Mouse (Mus musculus) stomach, embryonic 14.5 days (tissue): ENCODE results near the gene Pxdc1. TPM values are rescaled to one million over a fixed set of nuclear protein-coding genes. Genes with fewer than 3 reads are reported as not detected.

Experiments
- ATAC-seq: fragments of 200-750 bp; cut with Nextera tagmentation; 2 replicates; pipeline ENCODE4 v1.8.0; 2017; ENCODE audit warnings: low read depth, moderate TSS enrichment; ENCODE audit not compliant: insufficient number of reproducible peaks, insufficient read depth, low FRiP score
- H3K27ac ChIP-seq: fragments of 300-500 bp; sonication (generic); 2 replicates; pipeline ENCODE4 v1.5.1; 2014; ENCODE audit warnings: mild to moderate bottlenecking, low read length, moderate library complexity, mixed read lengths
- H3K27me3 ChIP-seq: fragments of 300-500 bp; sonication (generic); 2 replicates; pipeline ENCODE4 v1.6.1; 2014; ENCODE audit warnings: low read length, control low read depth, mixed read lengths; ENCODE audit not compliant: control insufficient read depth, insufficient read depth
- H3K36me3 ChIP-seq: fragments of 300-500 bp; sonication (generic); 2 replicates; pipeline ENCODE4 v1.6.1; 2014; ENCODE audit warnings: mild to moderate bottlenecking, control low read depth, low read length, moderate library complexity, mixed read lengths; ENCODE audit not compliant: control insufficient read depth, insufficient read depth
- H3K4me1 ChIP-seq: fragments of 300-500 bp; sonication (generic); 2 replicates; pipeline ENCODE4 v1.6.1; 2014; ENCODE audit warnings: low read length, control low read depth, mixed read lengths; ENCODE audit not compliant: control insufficient read depth, insufficient read depth
- H3K4me2 ChIP-seq: fragments of 300-500 bp; sonication (generic); replicated peaks from 2 replicates; pipeline ENCODE4 v1.6.1; 2014; ENCODE audit warnings: low read depth, low read length, control low read depth
- H3K4me3 ChIP-seq: fragments of 300-500 bp; sonication (generic); 2 replicates; pipeline ENCODE4 v1.5.1; 2014; ENCODE audit warnings: low read depth, low read length, control low read depth
- H3K9ac ChIP-seq: fragments of 300-500 bp; sonication (generic); replicated peaks from 2 replicates; pipeline ENCODE4 v1.6.1; 2014; ENCODE audit warnings: low read depth, mild to moderate bottlenecking, control low read depth, low read length, moderate library complexity, mixed read lengths
- H3K9me3 ChIP-seq: fragments of 300-500 bp; sonication (generic); 2 replicates; pipeline ENCODE4 v1.6.1; 2016; ENCODE audit warnings: low read depth, low read length, control low read depth; ENCODE audit not compliant: control insufficient read depth
- WGBS: fragments of 180-500 bp; shearing (Covaris S2); extraction: QIAGEN DNeasy Blood & Tissue Kit; methylation state at CpG from one replicate; pipeline ENCODE4 v1.1.7; 2014; 5-methylcytosine and 5-hydroxymethylcytosine counted together
- polyA plus RNA-seq: library from polyadenylated mRNA; unstranded; fragments of >200 nt; fragmentation: Nextera tagmentation; extraction: Ambion mirVana; gene quantifications from 2 replicates; pipeline ENCODE4 v1.2.1, GENCODE M21; 2014

Pxdc1 gene
- polyA plus RNA-seq, 1 experiment from 2014 or later: 11.8 TPM

DNA sequence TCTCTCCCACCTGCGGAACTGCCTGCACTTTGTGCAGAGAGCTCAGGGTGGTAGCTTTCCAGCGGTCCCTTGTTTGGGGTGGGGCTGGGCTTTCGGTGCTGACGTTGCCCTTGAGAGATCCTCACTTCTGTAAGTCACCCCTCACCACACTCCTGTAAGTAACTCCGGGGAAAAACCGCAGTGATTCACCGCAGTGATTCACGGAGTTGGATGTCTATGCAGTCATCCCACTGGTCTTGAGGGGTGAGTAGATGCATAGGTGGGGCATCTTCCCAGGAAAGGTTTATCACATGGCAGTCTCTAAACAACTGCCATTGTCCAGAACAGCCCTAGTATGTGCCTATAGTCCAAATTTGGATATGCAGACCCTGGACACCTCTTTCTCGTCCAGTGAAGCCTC lies 30.0 kb upstream of the Pxdc1 start:
- Histone ChIP-seq H3K27ac (no peak overlapping the region), H3K9me3 (no peaks in the 10 kb centered on the region), H3K4me3 (no peak overlapping the region), H3K4me1 (no peaks in the 10 kb centered on the region), H3K9ac (no peak overlapping the region), H3K36me3 (no peaks in the 10 kb centered on the region), H3K4me2 (no peak overlapping the region), H3K27me3 (no peaks in the 10 kb centered on the region)
- WGBS: 79% methylated on average over 9 of the region's 9 CpGs
- ATAC-seq: no peak

DNA sequence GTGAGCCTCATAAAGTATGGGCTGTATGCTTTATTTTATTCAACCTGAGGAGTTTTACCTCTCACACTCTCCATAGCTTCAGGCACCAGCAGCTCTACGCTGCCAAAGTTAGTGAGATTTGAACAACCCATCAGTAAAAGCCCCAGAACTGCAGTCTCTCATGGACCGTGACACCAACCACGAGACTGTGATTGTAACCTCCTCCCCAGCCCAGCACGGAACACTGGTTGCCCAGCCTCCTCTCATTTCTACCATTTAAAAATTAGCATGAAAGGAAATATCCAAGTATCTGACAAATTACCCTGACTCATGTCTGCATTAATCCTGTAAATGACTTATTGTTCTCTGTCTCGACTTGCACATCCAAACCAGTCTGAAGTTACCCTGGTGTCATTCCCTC lies 23.2 kb upstream of the Pxdc1 start:
- H3K27me3 ChIP-seq: no peaks in the 10 kb centered on the region
- no peaks in the 10 kb centered on the region for H3K4me1 ChIP-seq
- no peaks in the 10 kb centered on the region for H3K9me3 ChIP-seq
- H3K4me2 ChIP-seq: no peak overlapping the region
- H3K27ac ChIP-seq: no peak overlapping the region
- H3K9ac ChIP-seq: no peak overlapping the region
- ATAC-seq: no peak
- H3K4me3 ChIP-seq: no peak overlapping the region
- H3K36me3 ChIP-seq: no peaks in the 10 kb centered on the region
- WGBS: 67% methylated on average over 5 of the region's 5 CpGs

DNA sequence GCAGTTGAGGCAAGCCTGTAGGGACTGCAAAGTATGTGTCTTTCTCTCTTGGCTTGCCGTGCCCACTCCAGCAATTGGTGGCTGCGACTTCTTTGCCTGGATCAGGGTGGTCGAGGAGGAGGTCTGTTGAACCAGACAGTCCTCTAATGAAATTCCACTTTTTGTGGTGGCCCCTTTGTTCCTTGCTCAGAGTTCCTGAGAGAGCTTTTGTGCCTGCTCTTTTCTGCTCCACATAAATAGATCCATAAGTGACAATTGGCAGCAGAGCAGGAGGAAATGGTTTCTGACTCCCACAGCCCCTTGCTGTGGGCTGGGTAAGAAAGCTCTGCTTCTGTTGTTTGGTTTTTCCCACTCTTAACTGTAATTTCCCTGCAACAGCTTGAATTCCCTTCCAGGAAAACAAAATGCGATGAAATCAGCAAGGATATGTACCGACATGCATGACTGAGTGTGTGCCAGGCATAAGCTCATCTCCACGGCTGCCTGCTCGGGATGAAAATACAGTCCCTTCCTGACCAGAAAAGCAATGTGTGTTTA lies 22.6 kb upstream of the Pxdc1 start:
- no peak overlapping the region for H3K4me3 ChIP-seq
- H3K27me3 ChIP-seq: no peaks in the 10 kb centered on the region
- H3K9me3 ChIP-seq: no peaks in the 10 kb centered on the region
- H3K4me1 ChIP-seq: no peaks in the 10 kb centered on the region
- WGBS: 59% methylated on average over 7 of the region's 7 CpGs
- H3K36me3 ChIP-seq: no peaks in the 10 kb centered on the region
- ATAC-seq: no peak
- H3K4me2 ChIP-seq: no peak overlapping the region
- no peak overlapping the region for H3K9ac ChIP-seq
- H3K27ac ChIP-seq: no peak overlapping the region

DNA sequence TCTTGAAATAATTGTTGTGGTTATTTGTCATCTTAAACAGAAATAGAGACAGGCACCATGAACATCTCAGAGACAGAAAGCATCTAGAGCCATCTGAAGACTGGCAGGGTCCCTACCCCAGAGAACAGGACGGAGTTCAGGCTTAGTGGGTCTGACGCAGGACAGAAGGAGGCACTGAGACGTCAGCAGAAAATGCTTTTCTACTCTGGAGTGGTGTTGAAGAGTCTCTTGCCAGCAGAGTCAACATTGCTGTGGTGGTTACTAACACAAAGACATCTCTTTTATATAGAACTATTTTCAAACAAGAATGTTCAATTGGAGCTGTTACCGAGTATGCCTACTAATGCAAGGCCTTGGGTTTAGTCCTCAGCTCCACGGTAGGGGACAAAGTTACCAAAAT lies 20.1 kb upstream of the Pxdc1 start:
- H3K9ac ChIP-seq: no peak overlapping the region
- no peaks in the 10 kb centered on the region for H3K4me1 ChIP-seq
- ATAC-seq: no peak
- no peak overlapping the region for H3K4me3 ChIP-seq
- no peaks in the 10 kb centered on the region for H3K27me3 ChIP-seq
- no peaks in the 10 kb centered on the region; the same call in 1 of the 2 replicates for H3K9me3 ChIP-seq
- no peaks in the 10 kb centered on the region for H3K36me3 ChIP-seq
- 81% methylated on average over 5 of the region's 5 CpGs for whole genome bisulfite sequencing
- no peak overlapping the region for H3K4me2 ChIP-seq
- H3K27ac ChIP-seq: no peak overlapping the region

DNA sequence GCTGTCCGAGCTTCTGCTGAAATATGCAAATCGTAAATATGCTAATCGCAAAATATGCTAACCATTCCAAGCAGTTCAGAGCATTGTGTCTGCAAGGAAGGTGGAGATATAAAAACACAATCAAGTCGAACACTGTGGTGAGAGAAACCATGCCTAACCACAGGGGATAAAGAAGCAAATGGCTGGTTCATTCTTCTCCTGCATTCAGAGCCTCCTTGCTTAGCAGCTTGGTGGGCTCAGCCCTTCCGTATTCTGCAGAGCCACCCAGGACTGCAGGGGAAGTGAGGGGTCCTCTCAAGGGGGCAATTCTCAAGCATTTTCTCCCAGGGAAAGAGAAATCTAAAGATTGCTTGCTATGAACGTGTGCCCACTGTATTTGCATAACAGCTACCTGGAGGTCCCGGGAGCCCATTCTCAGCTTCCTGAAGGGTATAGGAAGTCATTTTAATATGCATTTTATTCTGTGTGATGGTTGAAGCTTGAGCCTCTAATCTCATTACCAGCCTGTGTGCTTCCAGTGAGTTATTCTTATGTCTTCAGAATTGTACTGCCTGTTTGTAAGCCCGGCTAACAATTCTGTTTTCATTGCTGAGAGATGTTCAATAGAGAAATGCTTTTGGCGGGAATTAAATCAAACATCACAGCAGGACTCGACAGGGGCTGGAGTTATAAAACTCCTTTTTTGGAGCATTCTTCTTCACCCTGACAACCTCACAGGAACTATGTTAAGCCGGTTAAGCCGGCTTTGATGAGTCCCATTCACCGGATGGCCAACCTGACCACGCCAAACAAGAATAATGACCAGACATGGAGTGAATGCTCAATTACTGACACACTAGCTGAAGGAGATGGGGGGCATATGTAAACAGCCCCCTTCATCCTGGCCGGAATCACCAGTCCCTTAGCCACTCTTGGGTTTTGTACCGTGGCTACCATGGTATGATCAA lies 16.9 kb upstream of the Pxdc1 start:
- Histone ChIP-seq H3K9me3 (no peaks in the 10 kb centered on the region; the same call in 1 of the 2 replicates), H3K4me3 (no peak overlapping the region), H3K27ac (no peak overlapping the region), H3K36me3 (no peaks in the 10 kb centered on the region), H3K9ac (no peak overlapping the region), H3K4me2 (no peak overlapping the region), H3K4me1 (no peaks in the 10 kb centered on the region), H3K27me3 (no peaks in the 10 kb centered on the region)
- ATAC-seq: no peak
- WGBS: 64% methylated on average over 16 of the region's 16 CpGs

DNA sequence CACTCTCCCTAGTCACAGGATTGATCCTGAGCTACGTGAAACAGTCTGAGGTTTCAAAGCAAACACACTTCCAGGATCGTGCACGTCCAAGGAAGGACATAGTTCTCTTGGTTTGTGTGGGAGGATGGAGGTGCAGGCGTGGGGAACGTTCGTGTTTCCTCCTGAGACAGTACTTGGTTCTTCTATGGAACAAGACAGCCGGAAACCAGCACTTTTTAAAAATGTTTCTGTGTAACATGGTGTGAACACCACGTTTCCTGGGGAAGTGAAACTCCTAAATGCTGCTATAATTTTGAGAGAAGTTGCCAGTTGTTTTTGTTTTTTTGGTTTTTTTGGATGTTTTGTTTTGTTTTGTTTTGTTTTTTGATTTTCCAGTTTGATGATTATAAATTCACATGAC lies 13.9 kb upstream of the Pxdc1 start:
- 82% methylated on average over 8 of the region's 8 CpGs for WGBS
- H3K36me3 ChIP-seq: no peaks in the 10 kb centered on the region
- no peak overlapping the region for H3K27ac ChIP-seq
- no peaks in the 10 kb centered on the region; the same call in 1 of the 2 replicates for H3K9me3 ChIP-seq
- H3K27me3 ChIP-seq: no peaks in the 10 kb centered on the region
- no peak overlapping the region for H3K4me3 ChIP-seq
- H3K4me2 ChIP-seq: no peak overlapping the region
- H3K9ac ChIP-seq: no peak overlapping the region
- ATAC-seq: no peak
- H3K4me1 ChIP-seq: no peaks in the 10 kb centered on the region

DNA sequence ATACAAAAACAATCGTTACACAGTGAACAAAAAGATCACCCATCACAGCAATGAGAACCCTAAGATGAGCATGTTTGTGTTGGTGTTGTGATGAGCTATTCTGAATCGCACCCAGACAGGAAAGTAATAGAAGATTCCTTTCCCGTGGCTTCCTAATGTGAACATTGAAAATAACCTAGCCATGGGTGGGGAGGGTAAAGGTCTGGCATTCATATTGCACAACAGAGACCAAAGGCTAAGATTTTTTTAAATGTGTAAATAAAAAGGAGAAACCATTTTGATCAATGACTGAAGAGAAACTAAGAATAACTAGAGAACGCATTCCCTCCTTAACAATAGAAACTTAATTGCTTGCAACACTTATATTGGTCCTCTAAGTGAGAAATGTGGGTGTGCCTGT lies 11.8 kb upstream of the Pxdc1 start:
- ATAC-seq: no peak
- H3K9ac ChIP-seq: no peak overlapping the region
- WGBS: 79% methylated on average over 4 of the region's 4 CpGs

DNA sequence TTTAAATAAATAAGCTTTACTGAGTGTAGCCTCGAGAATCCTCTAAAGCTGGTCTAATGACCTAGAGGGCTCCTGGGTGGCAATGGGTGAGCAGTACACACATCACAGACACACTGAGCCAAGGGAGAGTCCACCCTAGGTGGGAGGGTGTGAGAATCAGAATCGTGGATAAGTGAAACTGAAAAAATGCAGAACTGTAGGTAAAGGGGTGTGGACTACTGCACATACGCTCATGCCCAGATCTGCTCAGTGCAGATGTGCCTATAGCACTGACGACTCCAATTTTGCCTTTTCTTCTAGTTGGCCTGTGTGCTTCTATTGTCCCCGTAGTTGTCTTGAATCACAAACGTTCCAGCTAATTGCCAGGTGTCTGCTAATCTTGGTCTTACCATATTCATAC lies 10.5 kb upstream of the Pxdc1 start:
- ATAC-seq: no peak
- Histone ChIP-seq H3K36me3 (no peaks in the 10 kb centered on the region), H3K4me2 (no peak overlapping the region), H3K27me3 (no peaks in the 10 kb centered on the region), H3K9me3 (no peaks in the 10 kb centered on the region; the same call in 1 of the 2 replicates), H3K4me3 (no peak overlapping the region), H3K9ac (no peak overlapping the region), H3K4me1 (no peaks in the 10 kb centered on the region), H3K27ac (no peak overlapping the region)
- 71% methylated on average over 6 of the region's 6 CpGs for WGBS

More for the DNA sequence above, 11.8 kb upstream of the Pxdc1 start:
- Histone ChIP-seq H3K27me3 (no peaks in the 10 kb centered on the region), H3K4me3 (no peak overlapping the region), H3K4me2 (no peak overlapping the region), H3K4me1 (no peaks in the 10 kb centered on the region), H3K9me3 (no peaks in the 10 kb centered on the region; the same call in 1 of the 2 replicates), H3K36me3 (no peaks in the 10 kb centered on the region), H3K27ac (no peak overlapping the region)
